Mouse (Mus musculus) gastrocnemius, postnatal 14 days (tissue): ENCODE results near the gene Cbwd1. TPM values are rescaled to one million over a fixed set of nuclear protein-coding genes. Genes with fewer than 3 reads are reported as not detected.

ENCODE experiments used
- DNase-seq: peaks from one replicate; pipeline ENCODE4 v3.0.0; 2021; ENCODE audit warnings: mixed read lengths
- intact Hi-C: fragments of 180-260 bp; cut with DNase I; formaldehyde crosslinking; loops from one replicate; pipeline ENCODE4 v1.15.1; 2025; ENCODE audit warnings: low total_unique reads
- long read RNA-seq, 2 experiments: library from polyadenylated mRNA; stranded (forward); transcript quantifications; one replicate each; pipeline ENCODE4 v2.0.0; 2021
- total RNA-seq, 2 experiments: library from RNA; stranded (reverse); gene quantifications; 2 replicates each; pipeline ENCODE4 v1.2.3; 2021

Cbwd1 gene
- 10 to 100 TPM; 10.4 to 11.0 TPM for total RNA-seq
- long read RNA-seq, experiment 1, transcript Cbwd1-201 (15 exons, 1,929 nt): major isoform, 5 of 7 reads
- long read RNA-seq, experiment 1, partial matches to known transcripts: 0 of 7 reads
- long read RNA-seq, experiment 1, other reads (novel, unspliced or antisense): 2 of 7 reads
- long read RNA-seq, experiment 2, transcript Cbwd1-201 (15 exons, 1,929 nt): major isoform, 6 of 7 reads
- long read RNA-seq, experiment 2, partial matches to known transcripts: 1 of 7 reads
- long read RNA-seq, experiment 2, other reads (novel, unspliced or antisense): 0 of 7 reads

- DNase-seq: peak; percentile 98
- intact Hi-C loops: loop anchor here (10.0 kb wide), 2 partner anchors 143 to 373 kb away; no protein-coding TSS in a partner anchor
Observed at GRCm38 (mm10) chr19:24961172-24961962, at the start of gene Cbwd1. Gene Cbwd1, minus strand, starts transcription at chr19:24961610.

DNA sequence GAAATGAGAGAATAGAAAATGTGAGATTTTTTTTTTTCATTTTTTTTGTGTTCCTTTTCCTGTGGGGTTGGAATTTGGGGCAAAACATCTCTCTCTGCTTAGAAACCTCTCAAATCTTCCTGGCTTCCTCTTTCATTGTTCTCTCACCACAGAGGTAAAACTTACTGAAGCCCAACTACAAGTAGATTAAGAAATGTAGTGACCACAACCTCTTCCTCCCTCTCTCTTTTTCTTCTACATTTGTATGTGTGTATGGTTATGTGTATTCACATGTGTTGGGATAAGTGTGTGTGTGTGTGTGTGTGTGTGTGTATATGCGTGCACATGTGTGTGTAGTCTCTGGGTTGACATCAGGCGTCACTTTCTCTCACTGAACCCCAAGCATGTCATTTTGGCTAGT, 47.1 kb upstream of the Cbwd1 start:
- no peak for DNase-seq
- intact Hi-C loops: no loop called here

GRCm38 (mm10) chr19:25006686-25007085, 45.3 kb upstream of the Cbwd1 start:
- intact Hi-C loops: no loop called here
- no peak for DNase-seq

- DNase-seq: no peak
- intact Hi-C loops: no loop called here
Observed at GRCm38 (mm10) chr19:25003810-25004209, 42.4 kb upstream of the Cbwd1 start.

DNA sequence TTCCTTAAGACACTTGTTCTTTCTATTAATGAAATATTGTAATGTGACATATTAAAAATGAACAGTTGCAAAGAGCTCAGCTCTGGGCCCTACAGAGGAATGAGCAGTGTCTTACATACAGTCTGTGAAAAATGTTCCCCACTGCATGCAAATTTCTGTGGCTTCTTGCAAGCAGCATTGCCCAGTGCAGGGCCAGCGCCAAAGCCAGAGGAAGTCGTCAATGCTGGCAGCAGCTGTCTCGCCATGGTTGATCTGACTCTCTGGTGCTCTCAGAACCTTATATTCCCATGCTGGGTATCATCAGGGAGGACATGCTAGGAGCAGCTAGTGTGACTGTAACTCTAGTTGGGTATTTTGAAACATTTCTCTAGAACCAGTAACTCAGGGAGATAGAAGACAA, 41.4 kb upstream of the Cbwd1 start:
- intact Hi-C loops: no loop called here
- DNase-seq: no peak

GRCm38 (mm10) chr19:25002032-25002431, 40.6 kb upstream of the Cbwd1 start:
- intact Hi-C loops: no loop called here

DNA sequence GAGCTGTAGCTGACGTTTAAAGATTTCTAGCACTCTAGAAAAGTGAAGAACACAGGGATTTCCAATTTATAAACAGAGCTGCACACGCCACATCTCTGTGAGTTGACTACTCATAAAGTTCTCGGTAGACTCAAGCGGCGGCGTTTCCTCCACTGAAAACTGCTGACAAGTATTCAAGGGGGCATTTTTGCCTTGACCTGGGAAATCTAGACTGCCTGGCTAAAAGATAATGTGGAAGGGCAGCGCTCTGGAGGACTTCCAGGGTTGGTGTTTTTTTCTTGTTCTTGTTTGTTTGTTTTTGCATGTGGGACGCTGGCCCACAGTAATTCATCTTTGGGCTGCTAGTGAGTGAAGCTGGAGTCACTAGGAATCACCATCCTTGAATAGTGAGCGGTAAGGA, 38.7 kb upstream of the Cbwd1 start:
- intact Hi-C loops: no loop called here
- no peak for DNase-seq

More at GRCm38 (mm10) chr19:25002032-25002431, 40.6 kb upstream of the Cbwd1 start:
- no peak for DNase-seq

GRCm38 (mm10) chr19:24999201-24999886, 37.9 kb upstream of the Cbwd1 start, which contains the start of gene Dock8:
Gene Dock8, plus strand, starts transcription at chr19:24999534.
- peak; percentile 65 for DNase-seq
- intact Hi-C loops: no loop called here

DNA sequence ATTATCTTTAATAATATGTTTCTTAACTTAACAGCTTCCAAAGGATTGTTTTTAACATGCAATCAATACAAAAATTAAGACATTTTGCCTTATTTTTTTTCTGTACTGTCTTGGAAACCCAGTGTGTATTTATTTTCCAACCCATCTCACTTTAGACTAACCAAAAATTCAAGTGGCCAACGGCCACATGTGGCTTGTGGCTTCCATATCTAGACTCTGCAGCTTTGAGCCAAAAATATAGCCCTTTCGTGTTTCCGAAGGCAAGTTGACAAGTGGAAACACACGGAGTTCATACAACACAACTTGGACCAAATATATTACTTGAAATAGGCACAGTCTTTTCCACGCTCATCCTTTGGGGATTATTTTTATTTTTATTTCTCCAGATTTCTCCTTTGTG, 37.2 kb upstream of the Cbwd1 start:
- intact Hi-C loops: no loop called here

DNA sequence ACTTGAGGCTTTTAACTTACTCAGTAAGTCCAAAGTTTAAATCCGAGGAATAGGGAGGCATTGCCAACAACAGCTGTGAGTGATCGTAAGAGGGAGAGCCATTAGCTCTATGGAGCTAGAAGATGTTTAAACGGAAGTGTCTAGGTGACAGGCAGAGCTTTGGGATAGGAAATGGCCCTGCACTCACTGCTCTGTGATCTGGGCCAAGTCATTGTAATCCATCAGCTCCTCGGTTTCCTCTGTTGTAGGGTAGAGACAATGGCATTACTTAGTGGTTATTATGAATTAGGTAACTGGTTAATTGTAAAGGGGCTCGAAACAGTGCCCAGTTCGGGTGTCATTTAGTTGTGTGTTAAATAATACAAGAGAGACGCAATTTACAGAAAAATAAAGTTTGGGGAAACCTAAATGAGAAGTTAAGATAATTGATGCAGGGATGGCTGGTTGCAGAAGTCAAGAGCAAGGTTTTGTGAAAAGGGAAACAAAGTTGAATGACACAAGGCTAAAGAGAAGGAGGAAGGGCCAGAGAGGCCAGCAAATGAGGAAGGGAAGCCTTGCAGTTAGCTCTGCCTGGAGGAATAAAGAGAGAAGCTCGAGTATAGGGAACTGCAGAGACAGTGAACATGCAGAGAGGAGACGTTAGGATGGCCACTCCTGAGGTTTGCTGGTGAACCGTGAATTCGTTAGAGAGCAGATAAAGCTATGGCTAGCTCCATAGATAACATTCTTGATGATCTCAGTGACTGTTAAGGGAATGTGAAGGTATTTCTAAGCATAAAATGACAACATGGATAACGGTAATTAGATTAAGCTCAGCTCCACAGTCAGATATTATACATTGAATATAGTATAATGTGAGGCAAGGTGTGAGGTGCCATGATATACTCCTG, 35.6 kb upstream of the Cbwd1 start:
- no peak for DNase-seq
- intact Hi-C loops: no loop called here

More for the DNA sequence above, 37.2 kb upstream of the Cbwd1 start:
- DNase-seq: no peak

DNA sequence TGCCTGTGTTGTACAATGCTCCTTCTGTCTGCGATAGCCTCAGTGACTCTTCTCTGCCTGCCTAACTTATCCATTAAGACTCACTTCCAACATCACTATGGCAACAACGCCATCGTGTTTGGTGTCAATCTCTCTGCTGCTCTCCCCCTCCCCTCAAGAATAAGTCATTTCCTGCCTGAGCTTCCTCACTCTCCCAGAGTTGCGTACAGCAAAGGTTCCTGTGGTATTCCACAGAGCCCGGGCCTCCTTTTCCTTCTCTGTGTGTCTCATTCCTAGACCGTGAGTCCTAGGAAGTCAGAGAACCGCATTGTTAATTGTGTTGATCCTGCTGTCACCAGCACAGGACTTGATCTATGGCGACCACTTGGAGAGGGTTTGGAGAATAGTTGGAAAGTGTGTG, 33.5 kb upstream of the Cbwd1 start:
- intact Hi-C loops: no loop called here
- DNase-seq: no peak

DNA sequence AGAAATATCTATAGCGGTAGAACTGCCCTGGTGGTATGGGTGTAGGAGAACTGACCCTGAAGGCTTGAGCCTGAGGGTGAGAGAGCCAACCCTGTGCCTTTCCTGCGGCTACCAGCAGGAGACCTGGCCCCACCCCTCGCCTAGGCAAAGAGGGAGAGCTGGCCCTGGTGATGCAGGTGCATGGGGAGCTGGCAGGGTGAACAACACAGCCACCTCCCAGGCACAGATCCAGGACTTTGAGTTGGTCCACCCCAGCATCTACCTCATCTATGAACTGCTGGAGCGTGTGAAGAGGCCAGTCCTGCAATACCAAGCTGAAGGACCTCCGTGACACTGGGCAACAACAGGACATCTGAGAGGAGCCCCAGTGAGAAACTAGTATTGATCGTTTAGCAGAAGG, 32.1 kb upstream of the Cbwd1 start:
- no peak for DNase-seq
- intact Hi-C loops: no loop called here

DNA sequence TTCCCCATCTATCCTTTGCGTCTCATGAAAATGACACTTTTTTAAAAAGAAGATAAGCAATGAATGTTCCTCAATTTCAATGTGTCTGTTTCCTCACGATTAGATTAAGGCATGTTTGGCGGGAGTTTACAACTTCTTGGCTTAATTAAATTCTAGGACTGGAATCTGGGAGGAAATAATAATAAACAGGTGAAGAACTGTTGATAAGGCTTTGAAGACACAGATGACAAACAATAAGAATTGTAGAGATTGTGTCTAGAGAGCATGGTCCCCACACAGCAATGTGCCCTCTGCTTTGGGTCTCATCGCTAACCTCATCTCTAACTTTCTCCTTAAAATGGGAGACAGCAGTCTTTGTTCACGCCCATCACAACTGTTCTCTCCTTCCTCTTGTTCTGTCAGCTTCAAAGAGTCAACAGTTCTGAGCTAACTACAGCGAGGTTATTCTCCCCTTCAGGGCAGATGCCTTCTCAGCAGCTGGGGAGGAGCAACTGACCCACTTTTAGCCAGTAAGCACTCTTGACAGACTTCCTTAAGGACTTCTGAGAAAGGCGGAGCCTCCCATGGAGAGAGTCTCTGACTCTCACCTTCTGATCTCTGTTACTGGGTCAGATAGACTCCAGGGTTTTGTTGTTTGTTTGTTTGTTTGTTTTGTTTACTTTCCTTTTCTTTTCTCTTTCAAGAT, 28.9 kb upstream of the Cbwd1 start:
- intact Hi-C loops: no loop called here
- no peak for DNase-seq

DNA sequence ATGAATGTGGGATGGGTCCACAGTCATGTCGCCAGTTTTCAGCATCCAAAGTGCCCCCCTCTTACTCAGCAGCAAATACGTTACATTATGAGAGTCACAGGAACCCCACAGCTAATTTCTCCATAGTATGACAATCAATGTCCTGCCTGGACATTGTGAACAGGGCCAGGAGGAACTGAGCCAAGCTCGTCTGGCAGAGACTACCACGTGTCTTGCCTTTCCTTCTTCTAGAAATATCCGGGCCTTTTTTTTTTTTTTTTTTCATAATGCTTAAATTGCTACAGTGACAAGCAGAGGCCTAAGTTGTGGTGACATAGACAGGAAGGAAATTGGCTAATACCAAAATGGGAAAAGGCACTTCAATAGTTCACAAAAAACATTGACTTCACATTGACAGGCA, 27.4 kb upstream of the Cbwd1 start:
- intact Hi-C loops: no loop called here
- no peak for DNase-seq

GRCm38 (mm10) chr19:24987355-24987754, 25.9 kb upstream of the Cbwd1 start:
- DNase-seq: no peak
- intact Hi-C loops: no loop called here

DNA sequence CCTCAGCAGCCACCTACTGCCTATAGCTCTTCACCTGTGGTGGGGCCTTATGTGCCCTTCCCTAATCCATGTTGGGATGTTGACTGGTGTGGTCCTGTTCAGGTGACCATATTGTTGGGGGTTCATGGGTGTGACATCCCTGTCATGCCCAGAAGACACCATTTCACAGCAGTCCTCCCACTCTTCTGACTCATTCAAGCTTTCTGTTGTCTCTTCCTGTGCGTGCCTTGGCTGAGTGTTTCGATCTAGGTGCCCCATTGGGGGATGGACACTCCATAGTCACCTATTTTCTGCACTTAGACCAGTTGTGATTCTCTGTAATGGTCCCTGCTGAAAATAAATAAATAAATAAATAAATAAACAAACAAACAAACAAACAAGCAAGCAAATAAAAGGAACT, 23.6 kb upstream of the Cbwd1 start:
- DNase-seq: no peak
- intact Hi-C loops: no loop called here

GRCm38 (mm10) chr19:24983857-24984498, 22.6 kb upstream of the Cbwd1 start:
- intact Hi-C loops: no loop called here
- no peak for DNase-seq

DNA sequence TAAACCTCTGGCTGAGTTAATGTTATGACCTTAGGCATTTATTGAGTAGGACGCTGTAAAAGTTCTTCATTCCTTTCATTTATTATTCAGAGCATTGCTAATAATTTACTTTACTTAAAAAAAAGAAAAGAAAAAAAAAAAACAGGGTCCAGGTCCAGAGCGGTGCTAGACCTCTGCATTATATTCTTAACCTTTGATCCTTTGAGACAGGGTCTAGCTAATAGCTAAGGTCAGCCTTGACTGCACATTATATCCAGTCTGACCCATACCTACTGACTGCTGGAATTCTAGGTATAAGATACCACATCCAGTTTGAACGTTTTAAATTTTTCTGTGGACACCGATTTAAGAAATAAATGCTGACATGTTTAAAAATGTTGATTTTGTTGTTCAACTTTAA, 21.6 kb upstream of the Cbwd1 start:
- intact Hi-C loops: no loop called here

More for the DNA sequence above, 21.6 kb upstream of the Cbwd1 start:
- DNase-seq: no peak
